Mouse (Mus musculus): ENCODE results near the gene Aff3. TPM values are rescaled to one million over a fixed set of nuclear protein-coding genes. Genes with fewer than 3 reads are reported as not detected.

The Aff3 gene
- polyA plus RNA-seq, 1 experiment from 2014 or later: 38.0 TPM

DNA sequence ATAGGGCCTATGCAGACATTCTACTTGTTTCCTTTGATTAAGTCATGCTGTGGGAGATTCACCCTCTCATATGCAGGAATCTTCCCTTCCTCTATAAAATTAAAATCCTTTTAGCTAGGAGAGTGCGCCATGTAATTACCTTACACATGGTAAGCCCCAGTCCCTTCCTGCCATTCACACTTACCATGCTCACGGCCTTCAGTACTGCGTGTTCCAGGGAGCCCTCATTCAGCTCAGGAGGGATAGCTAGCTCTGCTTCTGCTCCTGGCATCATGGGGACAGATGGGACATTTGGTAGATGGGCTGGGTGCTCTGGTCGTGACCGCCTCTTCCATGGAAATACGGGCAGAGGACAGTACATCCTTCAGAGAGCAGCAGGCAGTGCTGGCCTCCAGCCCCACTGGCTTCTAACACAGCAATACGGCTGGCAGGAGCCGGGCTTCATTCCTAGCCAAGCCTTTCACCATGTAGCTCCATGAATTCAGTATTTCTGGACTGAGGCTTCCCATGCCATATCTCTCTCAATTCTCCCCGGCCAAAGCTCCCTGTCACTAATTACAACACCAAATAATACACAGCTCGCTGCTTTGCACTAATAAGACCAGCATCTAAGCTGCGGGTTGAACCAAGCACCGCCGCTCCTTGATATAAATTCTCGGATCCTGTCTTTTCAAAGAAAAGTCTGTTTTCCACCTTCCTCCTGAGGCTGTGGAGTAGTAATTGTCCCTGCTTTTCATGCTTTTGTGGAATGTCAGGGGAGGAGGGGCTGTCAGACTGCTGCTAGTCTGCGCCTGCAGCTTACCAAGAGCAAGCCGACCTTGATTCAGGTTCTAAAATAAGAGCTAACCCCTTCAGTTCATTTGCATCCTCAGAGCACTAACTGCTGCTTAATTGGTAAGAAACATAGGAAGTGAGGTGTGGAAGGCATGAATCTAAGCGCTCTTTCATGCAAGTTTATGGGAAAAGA is 464.8 kb downstream of the Aff3 start:
- Histone ChIP-seq H3K27ac (peak overlapping the region; percentile 81), H3K27me3 (replicated peaks) (no peaks in the 10 kb centered on the region), H3K4me2 (peak overlapping the region; percentile 2; the same call in 1 of the 2 replicates), H3K4me1 (peaks cover 46% of the 10 kb centered on the region), H3K36me3 (replicated peaks) (no peaks in the 10 kb centered on the region), H3K9me3 (no peaks in the 10 kb centered on the region), H3K9ac (0 out of 2 replicates have a peak overlapping the region, but pooled peaks have one; percentile 0), H3K4me3 (no peak overlapping the region)
- ATAC-seq (replicated peaks): peak; percentile 46
- WGBS: 23% methylated on average over 17 of the region's 17 CpGs

DNA sequence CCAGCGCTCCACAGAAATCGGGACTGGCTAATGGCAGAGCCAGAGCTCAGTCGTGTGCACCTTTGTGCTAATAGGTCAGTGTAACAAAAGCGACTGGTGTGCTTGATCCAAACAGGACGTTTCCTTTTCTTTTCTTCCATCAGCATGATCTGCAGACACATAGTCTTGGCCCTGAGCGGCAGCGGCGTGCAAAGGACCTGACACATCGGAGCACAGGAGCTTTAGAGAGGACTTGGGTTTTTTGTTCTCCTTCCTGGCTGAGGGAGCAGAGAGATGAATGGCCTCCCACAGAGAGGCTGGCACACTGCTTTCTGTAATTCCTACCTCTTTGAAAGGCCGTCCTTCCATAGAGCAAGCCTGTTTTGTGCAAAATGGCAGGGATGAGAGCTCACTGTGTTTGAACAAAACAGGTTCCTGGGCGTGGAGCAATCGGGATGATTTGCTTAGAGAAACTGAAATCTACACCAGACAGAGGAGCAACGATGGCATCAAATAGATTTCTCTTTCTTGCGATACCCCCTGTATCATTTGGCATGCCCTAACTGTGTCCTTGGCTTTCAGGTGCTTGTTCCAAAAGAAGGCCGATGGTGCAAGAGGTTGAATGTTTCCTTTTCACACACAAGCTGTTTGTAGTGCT is 466.2 kb downstream of the Aff3 start:
- no peaks in the 10 kb centered on the region for H3K9me3 ChIP-seq
- H3K36me3 ChIP-seq (replicated peaks): no peaks in the 10 kb centered on the region
- ATAC-seq (replicated peaks): peak; percentile 38
- H3K9ac ChIP-seq: 0 out of 2 replicates have a peak overlapping the region, but pooled peaks have one; percentile 18
- H3K27me3 ChIP-seq (replicated peaks): no peaks in the 10 kb centered on the region
- H3K27ac ChIP-seq: peak overlapping the region; percentile 81
- peaks cover 46% of the 10 kb centered on the region for H3K4me1 ChIP-seq
- H3K4me3 ChIP-seq: no peak overlapping the region
- H3K4me2 ChIP-seq: peak overlapping the region; percentile 2; the same call in 1 of the 2 replicates
- 13% methylated on average over 15 of the region's 15 CpGs for WGBS

GRCm38 (mm10) chr1:38197145-38197682 is 467.5 kb downstream of the Aff3 start:
- ATAC-seq (replicated peaks): peak; percentile 35; the same call in 1 of the 2 replicates
- Histone ChIP-seq H3K36me3 (replicated peaks) (no peaks in the 10 kb centered on the region), H3K9ac (no peak overlapping the region), H3K4me1 (peaks cover 46% of the 10 kb centered on the region), H3K9me3 (no peaks in the 10 kb centered on the region), H3K4me3 (no peak overlapping the region), H3K27me3 (replicated peaks) (no peaks in the 10 kb centered on the region), H3K27ac (peak overlapping the region; percentile 39), H3K4me2 (no peak overlapping the region)
- 50% methylated on average over 8 of the region's 8 CpGs for WGBS

DNA sequence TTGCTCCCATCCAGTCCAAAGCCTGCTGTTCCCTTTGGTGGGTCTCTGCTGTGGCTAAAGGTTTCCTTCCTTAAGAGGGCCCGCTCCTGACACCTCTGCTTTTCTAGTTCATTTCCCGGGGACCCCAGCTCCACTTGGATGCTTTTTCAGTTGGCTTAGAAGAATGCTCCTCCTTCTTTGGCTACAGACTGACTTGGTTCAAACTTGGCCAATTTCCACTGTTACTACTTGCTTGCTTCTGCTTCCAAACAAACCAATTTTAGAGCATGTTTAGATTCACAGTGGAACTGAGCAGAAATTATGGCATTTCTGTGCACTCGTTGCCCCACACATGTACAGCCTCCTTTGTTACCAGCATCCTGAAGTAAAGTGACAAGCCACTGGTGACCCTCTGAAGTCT is 469.0 kb downstream of the Aff3 start:
- Histone ChIP-seq H3K4me3 (no peak overlapping the region), H3K27me3 (replicated peaks) (no peaks in the 10 kb centered on the region), H3K4me2 (no peak overlapping the region), H3K9me3 (no peaks in the 10 kb centered on the region), H3K9ac (no peak overlapping the region), H3K27ac (no peak overlapping the region), H3K4me1 (peaks cover 42% of the 10 kb centered on the region), H3K36me3 (replicated peaks) (no peaks in the 10 kb centered on the region)
- 83% methylated on average over 3 of the region's 3 CpGs for WGBS
- no peak for ATAC-seq (replicated peaks)

DNA sequence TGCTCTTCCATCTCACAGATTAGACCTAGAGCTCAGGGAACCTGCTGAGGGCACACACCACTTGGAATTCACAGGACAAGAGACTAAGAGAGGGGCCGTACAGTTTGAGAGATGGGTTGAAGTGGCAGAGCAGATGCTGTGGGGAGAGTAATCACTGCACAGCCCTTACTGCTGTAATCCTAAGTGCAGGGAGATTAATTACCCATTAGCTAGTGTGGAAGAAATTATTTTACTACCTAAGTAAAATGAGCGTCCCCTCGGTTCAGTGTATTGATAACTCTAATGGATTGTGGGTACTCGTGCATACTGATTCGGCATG is 478.6 kb downstream of the Aff3 start:
- Histone ChIP-seq H3K27ac (no peak overlapping the region), H3K4me1 (no peaks in the 10 kb centered on the region), H3K9me3 (no peaks in the 10 kb centered on the region), H3K27me3 (replicated peaks) (no peaks in the 10 kb centered on the region), H3K4me3 (no peak overlapping the region), H3K36me3 (replicated peaks) (peaks cover under 1% of the 10 kb centered on the region; the same call in 1 of the 2 replicates), H3K9ac (no peak overlapping the region), H3K4me2 (no peak overlapping the region)
- ATAC-seq (replicated peaks): no peak
- WGBS: 82% methylated on average over 5 of the region's 5 CpGs

- Histone ChIP-seq H3K9me3 (no peaks in the 10 kb centered on the region), H3K4me3 (no peak overlapping the region), H3K4me1 (no peaks in the 10 kb centered on the region), H3K27me3 (replicated peaks) (no peaks in the 10 kb centered on the region), H3K4me2 (no peak overlapping the region), H3K9ac (no peak overlapping the region), H3K27ac (peak overlapping the region; percentile 67; the same call in 1 of the 2 replicates), H3K36me3 (replicated peaks) (peaks cover 6% of the 10 kb centered on the region; the same call in 1 of the 2 replicates)
- ATAC-seq (replicated peaks): peak; percentile 92
- WGBS: 47% methylated on average over 17 of the region's 17 CpGs
Measured at GRCm38 (mm10) chr1:38185517-38186226, 479.1 kb downstream of the Aff3 start.

DNA sequence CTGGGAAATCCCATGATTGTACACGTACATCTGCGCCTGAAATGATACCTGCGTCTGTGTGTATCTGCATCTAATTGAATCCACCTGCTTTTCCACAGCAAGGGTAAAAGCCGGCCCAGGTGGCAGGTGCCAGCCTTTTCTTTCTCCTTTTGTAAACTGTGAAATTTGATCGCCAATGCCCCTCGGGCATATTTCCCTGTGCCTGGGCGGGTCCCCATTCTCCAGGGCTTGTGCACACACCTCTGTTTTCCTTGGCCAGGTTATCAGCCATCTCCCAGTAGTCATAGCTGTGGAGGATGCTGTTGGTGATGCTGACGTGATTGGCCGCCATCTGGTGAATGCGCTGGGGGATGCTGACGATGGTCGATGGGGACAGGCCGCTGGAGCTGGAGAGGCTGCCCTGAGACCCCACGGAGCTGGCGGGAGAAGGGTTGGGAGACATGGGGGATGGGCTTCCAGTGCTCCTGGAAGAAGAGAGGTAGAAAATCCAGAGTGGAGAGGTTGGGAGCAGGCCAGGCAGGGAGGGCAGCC is 483.7 kb downstream of the Aff3 start:
- 88% methylated on average over 15 of the region's 15 CpGs for WGBS
- Histone ChIP-seq H3K36me3 (replicated peaks) (peaks cover 16% of the 10 kb centered on the region), H3K9ac (no peak overlapping the region), H3K4me3 (no peak overlapping the region), H3K4me2 (no peak overlapping the region), H3K27me3 (replicated peaks) (no peaks in the 10 kb centered on the region), H3K27ac (no peak overlapping the region), H3K9me3 (no peaks in the 10 kb centered on the region), H3K4me1 (no peaks in the 10 kb centered on the region)
- no peak for ATAC-seq (replicated peaks)

DNA sequence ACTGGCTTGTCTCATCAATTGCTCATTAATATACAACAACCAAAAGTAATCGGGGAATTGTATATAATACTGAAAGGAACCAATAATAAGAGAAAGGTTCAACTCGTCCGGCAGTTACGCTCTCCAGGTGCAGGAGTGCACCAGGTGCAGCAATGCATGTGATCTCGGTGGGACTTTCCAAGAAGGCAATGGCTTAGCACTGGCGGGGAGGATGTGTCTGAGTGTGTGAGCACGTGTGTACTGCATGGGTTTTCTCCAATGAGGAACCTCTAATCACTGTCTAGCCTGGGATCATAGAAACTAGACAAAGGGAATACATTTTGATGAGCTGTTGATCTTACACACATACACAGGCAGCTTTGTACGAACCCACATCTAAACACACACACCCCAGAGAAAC is 485.8 kb downstream of the Aff3 start:
- Histone ChIP-seq H3K4me2 (no peak overlapping the region), H3K4me1 (no peaks in the 10 kb centered on the region), H3K27me3 (replicated peaks) (no peaks in the 10 kb centered on the region), H3K4me3 (no peak overlapping the region), H3K9ac (no peak overlapping the region), H3K9me3 (no peaks in the 10 kb centered on the region), H3K27ac (no peak overlapping the region), H3K36me3 (replicated peaks) (peaks cover 16% of the 10 kb centered on the region)
- no peak for ATAC-seq (replicated peaks)
- 93% methylated on average over 8 of the region's 8 CpGs for WGBS

- H3K4me3 ChIP-seq: no peak overlapping the region
Measured at GRCm38 (mm10) chr1:38176077-38176476, 488.7 kb downstream of the Aff3 start.

DNA sequence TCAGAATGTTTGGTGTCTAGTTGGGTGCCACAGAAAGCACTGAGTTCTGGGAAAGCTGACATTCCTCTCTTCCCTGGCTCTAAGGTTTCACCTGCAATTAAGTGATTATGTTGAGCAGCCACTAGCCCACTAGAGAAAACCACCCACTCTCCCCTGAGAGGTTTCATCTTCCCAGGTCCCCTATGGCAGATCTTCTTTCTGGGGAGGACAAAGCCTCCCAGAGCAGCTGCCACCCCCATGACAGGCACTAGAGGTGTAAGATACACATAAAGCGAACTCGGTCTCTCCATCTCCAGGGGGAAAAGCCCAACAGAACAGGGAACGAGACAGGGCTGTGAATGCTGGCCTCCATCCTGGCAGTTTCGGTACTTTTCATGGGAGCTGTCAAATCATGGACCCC is 492.9 kb downstream of the Aff3 start:
- H3K36me3 ChIP-seq (replicated peaks): no peaks in the 10 kb centered on the region
- ATAC-seq (replicated peaks): no peak
- H3K27me3 ChIP-seq (replicated peaks): no peaks in the 10 kb centered on the region
- H3K9ac ChIP-seq: no peak overlapping the region
- 92% methylated on average over 4 of the region's 4 CpGs for WGBS
- no peaks in the 10 kb centered on the region for H3K4me1 ChIP-seq
- H3K27ac ChIP-seq: no peak overlapping the region
- H3K9me3 ChIP-seq: no peaks in the 10 kb centered on the region
- H3K4me3 ChIP-seq: no peak overlapping the region
- H3K4me2 ChIP-seq: no peak overlapping the region

More at GRCm38 (mm10) chr1:38176077-38176476, 488.7 kb downstream of the Aff3 start:
- H3K27me3 ChIP-seq (replicated peaks): no peaks in the 10 kb centered on the region
- H3K4me2 ChIP-seq: no peak overlapping the region
- WGBS: 93% methylated on average over 7 of the region's 7 CpGs
- H3K4me1 ChIP-seq: no peaks in the 10 kb centered on the region
- H3K9me3 ChIP-seq: no peaks in the 10 kb centered on the region
- no peak overlapping the region for H3K27ac ChIP-seq
- peaks cover 15% of the 10 kb centered on the region for H3K36me3 ChIP-seq (replicated peaks)
- no peak overlapping the region for H3K9ac ChIP-seq
- no peak for ATAC-seq (replicated peaks)

- Histone ChIP-seq H3K4me2 (no peak overlapping the region), H3K36me3 (replicated peaks) (no peaks in the 10 kb centered on the region), H3K27me3 (replicated peaks) (no peaks in the 10 kb centered on the region), H3K9me3 (no peaks in the 10 kb centered on the region), H3K4me1 (peaks cover 3% of the 10 kb centered on the region; the same call in 1 of the 2 replicates), H3K9ac (no peak overlapping the region), H3K4me3 (no peak overlapping the region), H3K27ac (no peak overlapping the region)
- no peak for ATAC-seq (replicated peaks)
- WGBS: 70% methylated on average over 2 of the region's 2 CpGs
Measured at GRCm38 (mm10) chr1:38165696-38166095, 499.1 kb downstream of the Aff3 start.

Data from midbrain, embryonic 15.5 days (tissue).